Mouse (Mus musculus) hematopoietic stem cell, adult 5-6 weeks (primary cell): ENCODE measurements around the gene Megf11. TPM values are rescaled to one million over a fixed set of nuclear protein-coding genes. Genes with fewer than 3 reads are reported as not detected.

Source experiments
- ATAC-seq, 2 experiments: fragments of 125-278 bp in 1 of 2; replicated peaks in 1 of 2; 2 replicates each; pipeline ENCODE4 v1.8.0; 2016 to 2017; ENCODE audit warnings: inconsistent platforms in 2 of 2, mild to moderate bottlenecking in 2 of 2, moderate number of reproducible peaks in 2 of 2, low read depth in 1 of 2, moderate TSS enrichment in 1 of 2; ENCODE audit not compliant: low FRiP score in 2 of 2, poor library complexity in 2 of 2, severe bottlenecking in 2 of 2, insufficient read depth in 1 of 2, low TSS enrichment in 1 of 2
- total RNA-seq: library from RNA; stranded (forward); fragments of 172-1452, 232-1000 nt; gene quantifications from 2 replicates; pipeline ENCODE4 v1.2.3, GENCODE M21; 2017

The Megf11 gene
- total RNA-seq: 0.25 TPM in 1 of 2 replicates, not detected in the other

DNA sequence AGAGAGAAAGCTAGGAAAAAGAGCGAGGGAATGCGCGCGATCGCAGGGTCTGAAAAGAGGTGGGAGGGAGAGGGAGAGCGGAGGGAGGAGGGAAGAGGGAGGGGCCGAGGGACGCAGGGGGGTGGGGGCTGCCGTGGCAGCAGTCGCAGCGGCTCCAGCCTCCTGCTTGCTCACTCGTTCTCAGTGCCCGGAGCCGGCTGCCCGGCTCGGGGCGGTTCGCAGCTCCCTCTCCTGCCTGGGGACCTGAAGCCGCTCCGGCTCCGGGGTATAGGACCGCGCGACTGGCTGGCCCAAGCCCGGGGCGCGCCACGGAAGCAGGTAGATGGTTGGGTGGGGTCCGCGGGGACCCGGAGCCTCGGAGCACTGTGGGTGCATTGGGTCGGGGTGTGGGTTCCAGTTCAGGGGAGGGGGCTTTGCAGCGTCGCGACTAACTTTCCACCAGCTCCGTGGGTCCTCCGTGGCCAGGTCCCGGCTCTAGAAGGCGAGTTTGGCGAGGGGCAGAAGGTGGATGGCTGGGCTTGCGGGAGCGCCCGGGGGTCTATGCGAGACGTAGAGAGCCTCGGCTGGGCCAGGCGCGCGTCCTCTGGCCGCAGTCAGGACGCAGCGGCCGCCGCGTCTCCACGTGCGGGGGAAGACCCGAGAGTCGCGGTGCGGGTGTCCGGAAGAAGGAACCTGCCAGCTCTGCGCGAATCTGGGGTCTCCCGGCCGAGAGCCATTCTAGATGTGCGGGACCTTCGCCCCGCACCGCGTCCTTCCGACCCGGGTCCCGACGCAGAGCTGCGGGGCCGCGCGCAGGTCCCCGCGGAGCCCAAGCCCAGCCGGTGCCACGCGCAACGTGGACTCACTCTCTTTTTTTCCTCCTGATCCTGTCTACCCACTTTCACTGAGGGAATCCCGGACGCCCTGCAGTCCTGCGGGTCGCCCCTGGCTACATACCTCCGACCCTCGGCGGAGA, at the start of gene Megf11:
Gene Megf11, plus strand, starts transcription at position 116 of the 955 bp plus-strand sequence.
- ATAC-seq: 0 out of 4 replicates have a peak, but pooled peaks of 1 of the 2 experiments have one; percentile 12

DNA sequence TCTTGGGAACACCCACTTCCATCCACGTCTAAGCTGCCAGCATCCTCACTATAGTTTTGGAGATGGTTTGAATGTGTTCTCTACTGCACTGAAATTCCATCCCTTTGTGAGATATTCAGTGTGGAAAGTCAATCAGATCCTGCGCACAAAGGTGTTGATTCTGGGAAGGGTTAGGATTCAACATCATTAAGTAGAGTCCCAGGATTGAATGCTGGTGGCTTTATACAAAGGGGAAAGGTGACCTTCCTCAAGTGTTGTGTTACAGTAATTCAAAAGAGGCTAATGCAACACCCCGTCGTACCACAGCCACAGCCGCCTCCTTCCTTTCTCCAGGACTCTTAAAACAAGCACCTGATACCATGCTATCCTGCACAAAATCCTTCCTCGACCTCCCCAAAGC, 49.6 kb upstream of the Megf11 start:
- ATAC-seq: no peak

GRCm38 (mm10) chr9:64339361-64339760, 46.1 kb upstream of the Megf11 start:
- no peak for ATAC-seq

- ATAC-seq: peak; percentile 74 to 78
These were observed 44.8 kb upstream of the Megf11 start for GRCm38 (mm10) chr9:64340351-64341253.

DNA sequence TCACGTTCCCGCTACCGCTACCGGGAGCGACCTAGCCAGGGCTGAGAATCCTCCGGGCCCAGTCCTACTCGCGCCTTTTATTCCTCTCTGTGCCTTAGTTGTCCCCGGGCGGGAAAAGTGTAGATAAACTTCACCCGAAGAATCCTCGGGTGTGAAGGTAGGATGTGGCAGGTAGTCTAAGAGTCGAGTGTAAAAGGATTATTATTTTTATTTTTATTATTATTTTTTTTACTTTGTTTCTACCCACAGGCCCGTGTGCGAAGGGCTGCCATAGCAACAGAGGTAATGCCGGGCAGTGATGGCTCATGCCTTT, 44.2 kb upstream of the Megf11 start, which contains the start of gene Dis3l:
Gene Dis3l, minus strand, starts transcription at position 35 of the 313 bp plus-strand sequence.
- ATAC-seq: no peak

GRCm38 (mm10) chr9:64341671-64342070, 43.8 kb upstream of the Megf11 start:
- ATAC-seq: no peak

GRCm38 (mm10) chr9:64343656-64344055, 41.8 kb upstream of the Megf11 start:
- ATAC-seq: no peak

DNA sequence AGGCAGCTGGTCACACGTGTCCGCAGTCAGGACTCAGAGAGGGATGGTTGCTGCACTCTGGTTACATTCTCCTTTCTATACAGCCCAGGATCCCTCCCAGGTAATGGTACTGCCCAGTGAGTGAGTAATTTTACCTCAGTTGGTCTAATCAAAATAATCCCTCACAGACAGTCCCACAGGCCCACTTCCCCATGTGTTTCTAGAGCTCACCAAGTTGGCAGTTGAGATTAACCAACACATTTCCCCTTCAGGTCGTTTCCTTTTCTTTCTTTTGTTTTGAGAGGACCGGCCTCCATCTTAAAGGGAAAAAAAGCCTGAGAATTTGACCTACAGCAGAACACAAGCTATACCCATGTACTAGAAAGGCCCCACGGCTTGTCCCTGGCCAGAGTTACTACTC, 39.5 kb upstream of the Megf11 start:
- ATAC-seq: peak in 1 of 2 experiments; percentile 34; a peak in 2 of 4 replicates

DNA sequence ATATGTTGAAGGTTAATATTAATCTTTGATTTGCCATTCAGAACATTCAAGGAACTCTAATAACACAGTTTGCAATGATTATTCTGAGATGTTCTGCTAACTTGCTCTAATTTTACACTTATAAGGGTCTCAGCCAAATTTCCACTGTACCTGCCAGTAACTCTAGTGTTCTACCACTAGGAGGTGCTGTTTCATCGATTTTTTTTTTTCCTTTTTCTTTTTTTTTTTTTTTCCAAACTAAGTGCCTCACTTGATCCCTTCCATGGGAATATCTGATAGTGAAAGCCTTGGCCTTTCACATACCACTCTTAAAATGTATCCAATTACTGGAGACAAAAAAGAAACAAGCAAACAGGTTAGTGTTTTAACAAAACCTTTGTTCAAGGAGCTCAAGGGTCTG, 38.0 kb upstream of the Megf11 start:
- ATAC-seq: no peak

DNA sequence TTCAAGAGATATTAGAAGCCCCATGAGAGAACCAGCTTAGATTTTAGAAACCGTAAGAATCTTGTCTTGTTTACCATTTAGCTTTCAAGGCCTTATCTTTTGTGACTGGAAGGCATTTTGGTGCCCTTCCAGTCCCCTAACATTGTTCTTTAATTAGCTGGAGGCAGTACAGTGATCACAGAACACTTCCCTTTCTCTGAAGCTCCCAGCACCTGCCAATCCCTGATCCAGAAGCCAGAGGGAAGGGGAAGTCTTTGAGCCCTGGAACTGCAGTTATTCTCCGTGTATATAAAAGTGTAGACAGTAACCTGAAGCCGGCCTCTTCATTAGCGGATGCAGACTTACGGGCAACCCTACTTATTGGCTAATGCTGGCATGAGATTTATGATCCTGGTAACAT, 35.9 kb upstream of the Megf11 start:
- no peak for ATAC-seq

- ATAC-seq: no peak
These were observed 34.2 kb upstream of the Megf11 start for GRCm38 (mm10) chr9:64351191-64351590.

DNA sequence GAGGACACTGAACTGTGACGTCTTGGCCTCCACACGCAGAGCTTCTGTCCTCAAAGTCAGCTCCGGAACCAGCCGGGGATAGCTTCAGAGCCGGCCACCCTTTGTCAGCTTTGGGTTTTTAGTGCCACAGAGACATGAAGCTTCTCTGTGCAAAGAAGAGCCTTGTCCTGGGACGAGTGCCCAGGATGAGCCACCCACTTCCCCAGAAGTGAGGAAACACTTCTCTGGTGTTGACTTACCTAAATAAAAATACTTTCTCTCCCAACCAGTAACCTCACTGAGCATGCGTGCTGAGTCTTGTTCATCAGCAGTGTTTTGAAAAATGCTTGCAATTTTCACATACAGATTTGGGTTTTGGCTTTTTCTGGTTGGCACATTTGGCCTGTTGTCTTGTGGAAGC, 29.8 kb upstream of the Megf11 start:
- no peak for ATAC-seq

DNA sequence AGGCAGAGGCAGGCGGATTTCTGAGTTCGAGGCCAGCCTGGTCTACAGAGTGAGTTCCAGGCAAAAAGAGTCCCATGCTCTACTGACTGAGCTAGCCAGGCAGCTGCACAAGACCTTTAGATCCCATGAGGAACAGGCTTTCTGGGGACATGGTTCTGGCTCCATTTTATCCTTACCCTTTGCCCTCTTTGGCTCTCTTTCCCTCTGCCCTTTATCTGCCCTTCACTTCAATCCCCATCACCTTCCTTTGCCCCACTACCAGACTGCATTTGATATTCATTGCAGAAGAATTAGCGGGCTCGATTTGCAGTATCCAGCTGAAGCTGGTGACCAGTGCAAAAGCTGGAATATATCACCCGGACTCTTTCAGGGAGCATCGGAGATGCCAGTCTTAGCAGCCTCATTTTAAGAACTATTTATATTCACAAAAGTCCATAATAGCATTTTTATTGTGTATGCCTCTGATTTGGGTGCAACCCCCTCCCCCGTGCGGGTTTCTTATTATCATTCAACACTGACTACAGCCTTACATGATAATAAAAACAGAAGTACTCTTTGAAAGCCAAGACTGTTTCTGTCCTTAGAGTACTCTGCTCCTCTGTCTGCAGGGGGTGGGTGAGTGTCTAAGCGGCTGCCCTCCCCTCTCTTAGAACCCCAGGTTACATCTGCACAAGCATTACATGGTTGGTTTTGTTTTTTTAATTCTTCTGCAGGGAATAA, 24.0 kb upstream of the Megf11 start:
- ATAC-seq: no peak

DNA sequence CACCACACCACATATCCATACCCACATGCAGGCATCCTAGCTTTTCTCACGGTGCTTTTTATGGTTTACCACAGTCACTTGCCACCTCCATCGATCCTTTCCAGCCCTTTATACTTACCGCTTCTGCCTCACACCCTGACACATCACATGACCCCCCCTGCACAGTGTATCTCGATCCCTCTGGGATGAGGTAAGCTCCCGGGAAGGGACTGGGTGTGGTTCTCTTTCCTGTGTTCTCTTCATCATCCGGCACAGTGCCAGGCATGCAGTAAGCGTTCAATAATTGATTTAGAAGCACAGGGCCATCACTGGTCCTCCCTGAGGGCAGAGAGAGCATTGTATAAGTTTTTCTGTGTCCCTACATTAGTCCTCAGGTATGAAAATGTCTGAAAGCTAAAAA, 15.6 kb upstream of the Megf11 start:
- ATAC-seq: no peak

DNA sequence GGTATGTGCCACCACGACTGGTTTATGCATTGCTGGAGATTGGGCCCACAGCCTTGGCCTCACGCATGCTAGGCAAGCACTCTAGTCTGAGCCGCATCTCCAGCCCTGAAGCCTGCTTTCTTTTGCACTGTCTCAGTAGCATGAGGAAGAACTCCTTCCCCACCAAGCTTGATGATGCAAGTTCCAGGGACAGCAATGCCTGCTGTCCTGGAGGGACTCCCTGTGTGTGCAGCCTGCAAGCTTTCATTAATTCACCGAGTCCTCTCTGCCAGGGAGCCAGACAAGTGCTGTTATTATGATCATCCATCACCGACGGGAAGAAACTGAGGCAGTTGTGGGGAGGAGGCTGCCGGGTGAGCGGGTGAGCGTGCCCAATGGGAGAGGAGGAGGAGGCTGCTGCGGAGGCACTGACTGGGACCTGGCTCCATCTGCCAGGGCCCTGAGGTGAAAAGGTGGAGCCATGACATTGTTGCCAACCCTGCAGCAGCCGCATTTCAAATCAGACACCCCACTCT, 14.1 kb upstream of the Megf11 start:
- no peak for ATAC-seq

DNA sequence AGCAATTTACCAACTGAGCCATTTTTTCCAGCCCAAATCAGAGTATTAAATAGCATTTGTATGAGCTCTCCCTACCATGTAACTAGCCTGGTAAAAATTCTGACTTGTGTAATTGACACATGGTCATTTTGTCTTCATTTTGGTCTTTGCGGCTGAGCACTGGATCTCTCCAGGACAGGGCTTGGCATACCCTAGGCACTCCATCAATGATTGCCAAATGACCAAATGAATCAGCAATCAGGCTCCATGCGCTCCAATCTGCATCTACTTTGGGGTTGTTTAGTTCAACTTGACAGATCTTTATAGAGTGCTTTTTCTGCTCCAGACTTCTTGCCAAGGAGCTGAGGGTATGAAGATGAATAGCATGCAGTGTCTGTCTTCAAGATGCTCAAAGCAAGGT, 9.0 kb upstream of the Megf11 start:
- ATAC-seq: no peak

DNA sequence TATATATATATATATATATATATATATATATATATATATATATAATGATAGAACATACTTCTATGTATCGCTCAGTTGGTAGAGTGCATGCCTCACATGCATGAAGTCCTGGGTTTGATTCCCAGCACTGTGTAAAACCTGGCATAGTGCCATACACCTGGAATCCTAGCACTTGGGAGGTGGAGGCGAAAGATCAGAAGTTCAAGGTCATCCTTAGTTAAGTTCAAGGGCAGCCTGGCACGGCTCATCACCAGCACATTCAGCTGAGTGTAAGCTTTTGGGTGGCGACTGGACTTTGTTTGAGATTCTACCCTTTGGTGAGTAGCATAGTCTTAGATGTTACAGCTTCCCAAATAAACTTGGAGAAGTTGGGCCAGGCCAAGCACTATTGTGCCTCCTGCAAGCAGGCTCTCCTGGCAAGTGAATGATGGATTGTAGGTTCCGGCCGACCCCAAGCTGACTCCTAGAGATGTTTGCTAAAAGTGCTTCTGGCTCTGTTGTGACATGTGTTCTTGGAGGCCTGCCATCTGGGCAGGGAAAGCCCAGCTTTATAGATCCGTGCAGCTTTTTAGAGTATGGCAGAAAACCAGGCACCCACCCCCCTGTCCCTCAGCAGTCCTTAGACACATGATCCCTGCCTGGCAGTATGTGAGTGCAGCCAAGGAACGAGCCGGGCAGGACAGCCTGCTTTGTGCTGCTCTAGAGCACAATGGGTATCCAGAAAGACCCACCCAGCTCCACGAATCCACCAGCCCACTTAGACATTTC, 2.2 kb upstream of the Megf11 start:
- no peak for ATAC-seq
